Mouse (Mus musculus) 3T3-L1 (cell line): ENCODE measurements at regions not wholly inside any gene's neighbourhood (a gene's known extent, or its start where the extent isn't known, plus 50 kb on each side); places are given as distances from the start of the nearest gene placed in this dataset.

Experiments used
- DNase-seq: peaks from one replicate; pipeline ENCODE4 v3.0.0-alpha.2; 2015; ENCODE audit warnings: low read depth, low spot score

- no peak for DNase-seq
Measured at GRCm38 (mm10) chr4:70844742-70845141, 309.9 kb upstream of the Megf9 start.

DNA sequence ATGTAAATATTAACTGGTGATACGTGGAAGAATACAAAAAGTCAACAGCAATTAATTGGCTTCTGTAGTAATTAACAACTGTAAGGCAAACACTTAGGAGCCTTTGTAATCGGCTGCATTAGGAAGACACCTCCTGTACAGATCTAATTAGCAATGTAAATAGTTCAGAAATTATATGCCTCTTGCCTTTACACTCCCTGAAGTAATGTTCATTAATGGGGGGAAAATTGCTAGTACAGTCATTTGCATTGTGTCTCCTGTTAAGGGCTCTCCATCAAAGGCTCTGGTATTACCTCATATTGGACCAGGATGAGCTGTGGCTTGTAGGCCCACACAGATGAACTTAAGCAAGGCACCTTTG, 276.1 kb upstream of the Megf9 start:
- DNase-seq, result no peak

DNA sequence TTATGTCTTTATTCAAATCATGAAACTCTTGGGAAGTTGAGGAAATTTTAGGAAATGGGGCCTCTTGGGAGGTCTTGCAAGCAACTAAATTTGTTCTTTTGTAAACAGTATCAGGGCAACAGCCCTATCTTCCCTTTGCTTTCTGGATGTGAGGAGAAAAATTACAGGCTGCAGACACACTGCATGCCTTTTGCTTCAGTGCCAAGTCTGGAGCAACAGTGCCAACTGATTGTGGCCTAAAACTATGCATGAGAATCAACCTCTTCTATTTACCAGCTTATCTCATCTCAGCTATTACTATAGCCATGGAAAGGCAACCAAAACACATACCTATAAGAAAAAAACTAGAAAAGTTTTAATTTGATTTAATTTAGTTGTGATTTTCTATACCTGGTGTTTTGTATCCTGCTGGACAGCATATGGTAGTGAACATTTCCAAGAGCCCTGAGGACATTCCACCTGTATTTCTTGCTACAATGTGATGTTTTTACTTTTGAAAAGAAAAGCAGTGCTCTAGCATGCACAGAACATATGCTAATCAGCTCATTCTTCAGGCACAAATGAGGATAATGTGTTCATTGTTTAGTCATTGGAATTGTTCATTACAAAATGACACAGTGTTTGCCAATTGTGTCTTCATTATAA, 275.6 kb upstream of the Megf9 start:
- DNase-seq, result no peak

GRCm38 (mm10) chr4:70804925-70805342, 270.1 kb upstream of the Megf9 start:
- no peak for DNase-seq

- DNase-seq, result no peak
Measured at GRCm38 (mm10) chr4:70798483-70798882, 263.7 kb upstream of the Megf9 start.

DNA sequence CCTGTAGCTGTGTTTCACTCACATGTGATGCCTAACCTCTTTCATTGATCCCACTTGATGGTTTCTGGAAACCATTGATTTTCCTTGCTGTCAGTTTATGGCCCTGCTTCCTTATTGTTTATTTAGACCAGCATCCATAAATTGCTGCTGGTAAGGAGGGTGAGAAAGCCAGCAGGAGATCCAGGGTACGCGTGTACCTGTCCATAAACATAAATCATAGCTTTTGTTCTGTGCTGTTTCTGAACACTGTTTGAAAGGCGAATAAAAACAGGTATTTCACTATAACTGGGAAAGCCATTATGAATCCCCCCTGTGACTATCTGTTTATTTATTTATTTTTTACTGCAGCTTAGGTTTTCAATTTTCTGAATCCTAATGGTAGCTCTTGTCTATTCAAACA, 263.1 kb upstream of the Megf9 start:
- DNase-seq, result no peak

- no peak for DNase-seq
Measured at GRCm38 (mm10) chr4:70783487-70783886, 248.7 kb upstream of the Megf9 start.

GRCm38 (mm10) chr4:70781591-70781990, 246.8 kb upstream of the Megf9 start:
- DNase-seq, result no peak

DNA sequence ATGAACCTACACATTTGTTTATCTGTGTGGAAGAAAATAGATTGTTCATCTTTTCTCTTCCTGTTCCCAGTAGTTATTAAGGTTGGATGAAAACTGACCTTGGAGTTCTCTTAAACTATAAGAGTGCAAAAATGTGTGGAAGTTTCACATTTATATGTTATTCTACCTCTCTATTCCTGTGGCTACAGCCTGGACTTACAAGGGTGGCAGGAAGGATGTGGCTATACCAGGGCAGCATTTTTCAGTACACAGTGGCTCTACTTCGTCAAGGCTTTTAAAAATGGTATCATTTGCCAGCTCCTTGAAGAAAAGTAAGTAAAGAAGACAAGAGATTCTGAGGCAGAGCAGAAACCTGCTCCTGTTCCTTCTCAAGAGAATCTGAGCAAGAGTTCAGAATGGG, 241.5 kb upstream of the Megf9 start:
- DNase-seq, result no peak

GRCm38 (mm10) chr4:70743425-70743824, 208.6 kb upstream of the Megf9 start:
- DNase-seq, result no peak

DNA sequence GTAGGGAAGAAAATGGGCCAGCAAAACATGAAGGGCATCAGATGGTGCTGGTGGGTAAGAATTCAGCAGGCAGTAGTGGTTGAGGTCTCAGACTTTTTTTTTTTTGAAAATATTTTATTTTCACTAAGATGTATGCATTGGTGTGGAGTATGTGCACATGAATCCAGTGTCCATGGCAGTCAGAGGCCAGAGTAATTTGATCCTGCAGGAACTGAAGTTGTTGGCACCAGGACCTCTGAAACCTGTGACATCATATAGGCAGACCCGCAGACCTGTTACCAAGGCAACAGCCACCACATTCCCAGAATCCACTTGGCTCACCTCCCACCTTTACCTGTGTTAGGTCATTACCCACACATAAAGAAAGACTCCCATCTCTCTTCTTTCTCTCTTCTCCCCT, 207.2 kb upstream of the Megf9 start:
- DNase-seq, result no peak

DNA sequence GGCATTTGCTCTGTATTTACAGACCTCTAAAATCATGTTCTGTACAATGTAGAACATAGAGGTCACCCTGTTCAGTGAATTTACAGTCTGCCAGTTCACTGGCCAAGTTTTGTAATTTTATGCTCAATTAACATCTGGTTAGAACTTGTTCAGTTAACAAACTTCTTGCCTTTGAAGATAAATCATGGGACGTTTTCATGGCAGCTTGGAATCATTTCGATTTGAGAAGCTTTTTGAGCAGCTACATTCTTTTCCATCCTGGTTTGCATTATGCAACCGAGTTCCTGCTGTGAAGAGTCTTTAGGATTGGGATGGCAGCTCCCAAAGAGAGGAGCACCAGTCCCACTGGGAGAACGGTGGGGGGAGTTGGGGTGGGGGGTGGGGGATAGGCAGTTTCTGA, 206.3 kb upstream of the Megf9 start:
- DNase-seq, result no peak

- DNase-seq, result no peak
Measured at GRCm38 (mm10) chr4:70709126-70709689, 174.4 kb upstream of the Megf9 start.

GRCm38 (mm10) chr4:70705128-70705752, 170.4 kb upstream of the Megf9 start:
- DNase-seq, result no peak

DNA sequence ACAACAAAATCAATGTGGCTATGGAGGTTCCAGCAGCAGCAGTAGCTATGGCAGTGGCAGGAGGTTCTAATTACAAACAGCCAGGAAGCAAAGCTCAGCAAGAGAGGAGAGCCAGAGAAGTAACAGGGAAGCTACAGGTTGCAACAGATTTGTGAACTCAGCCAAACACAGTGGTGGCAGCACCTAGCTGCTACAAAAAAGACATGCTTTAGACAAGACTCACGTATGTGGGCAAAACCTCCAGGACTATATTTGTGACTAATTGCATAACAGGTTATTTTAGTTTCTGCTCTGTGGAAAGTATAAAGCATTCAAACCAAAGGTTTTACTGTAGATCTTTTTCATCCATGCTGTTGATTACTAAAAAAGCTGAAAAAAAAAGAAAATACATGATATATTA, 166.1 kb upstream of the Megf9 start:
- DNase-seq, result no peak

- DNase-seq, result no peak
Measured at GRCm38 (mm10) chr4:70664181-70664580, 129.4 kb upstream of the Megf9 start.

GRCm38 (mm10) chr4:70621431-70621837, 86.6 kb upstream of the Megf9 start:
- DNase-seq, result peak; percentile 80

DNA sequence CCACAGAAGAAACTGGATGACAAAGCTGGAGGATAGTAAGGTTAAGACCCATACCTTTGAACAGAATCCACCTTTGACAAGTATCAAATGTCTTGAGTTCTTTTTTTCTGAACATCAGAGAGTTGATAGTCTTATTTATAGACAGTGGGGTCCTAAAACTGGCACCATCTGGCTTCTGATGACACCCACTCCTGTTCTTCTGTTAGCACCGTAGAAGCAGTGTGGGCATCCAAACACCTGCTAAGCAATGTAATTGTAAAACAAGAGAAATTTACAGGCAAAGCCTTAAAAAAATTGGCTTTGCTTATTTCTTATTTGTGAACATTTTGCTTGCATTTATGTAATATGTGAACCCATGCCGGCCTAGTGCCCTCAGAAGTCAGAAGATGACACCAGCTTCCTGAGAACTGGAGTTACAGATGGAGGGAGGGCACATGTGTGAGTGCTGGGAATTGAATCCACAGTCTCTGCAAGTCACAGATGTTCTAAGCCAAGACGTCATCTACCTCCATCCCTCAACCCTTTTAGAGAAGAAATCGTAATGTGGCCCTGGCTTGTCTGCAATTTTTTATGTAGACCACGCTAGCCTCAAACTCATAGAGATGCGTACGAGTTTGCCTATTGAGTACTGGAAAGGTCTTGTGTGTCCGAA, 85.0 kb upstream of the Megf9 start:
- no peak for DNase-seq

DNA sequence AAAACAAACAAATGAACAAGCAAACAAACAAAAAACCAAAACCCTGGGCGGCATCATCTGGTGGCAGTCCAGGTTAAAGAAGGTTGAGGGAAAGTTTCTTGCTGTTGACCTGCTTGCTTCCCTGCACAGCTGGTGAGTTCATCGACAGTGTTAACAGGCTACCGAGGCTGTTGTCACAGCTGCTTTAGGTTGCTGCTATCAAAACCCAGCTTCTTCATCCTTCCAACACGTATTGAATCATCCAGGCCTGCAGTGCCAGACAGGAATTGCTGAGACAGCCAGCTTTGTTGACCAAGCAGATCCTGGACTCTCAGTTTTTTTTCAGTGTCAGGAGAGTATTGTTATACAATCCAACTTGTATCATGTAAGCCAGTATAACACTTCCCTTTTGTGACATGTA, 81.0 kb upstream of the Megf9 start:
- no peak for DNase-seq

DNA sequence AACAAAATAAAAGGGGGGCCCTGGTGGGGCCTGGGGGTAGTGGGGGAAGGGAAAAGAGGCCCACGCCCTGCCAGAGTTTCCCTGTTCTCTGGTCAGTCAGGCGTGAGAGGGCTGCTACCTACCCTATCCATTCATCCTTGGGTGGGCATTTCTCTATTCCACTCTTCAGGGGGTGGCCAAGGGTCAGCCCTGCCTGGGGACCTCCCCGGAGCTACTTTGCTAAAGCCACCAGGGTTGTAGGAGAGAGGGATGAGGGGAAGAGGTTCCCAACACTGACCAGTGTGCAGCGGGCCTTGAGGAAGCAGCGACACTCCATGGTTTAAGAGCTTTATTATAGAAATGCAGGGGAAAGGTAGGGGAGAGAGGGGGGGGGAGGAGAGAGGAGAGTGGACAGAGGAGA, 79.6 kb upstream of the Megf9 start:
- no peak for DNase-seq

DNA sequence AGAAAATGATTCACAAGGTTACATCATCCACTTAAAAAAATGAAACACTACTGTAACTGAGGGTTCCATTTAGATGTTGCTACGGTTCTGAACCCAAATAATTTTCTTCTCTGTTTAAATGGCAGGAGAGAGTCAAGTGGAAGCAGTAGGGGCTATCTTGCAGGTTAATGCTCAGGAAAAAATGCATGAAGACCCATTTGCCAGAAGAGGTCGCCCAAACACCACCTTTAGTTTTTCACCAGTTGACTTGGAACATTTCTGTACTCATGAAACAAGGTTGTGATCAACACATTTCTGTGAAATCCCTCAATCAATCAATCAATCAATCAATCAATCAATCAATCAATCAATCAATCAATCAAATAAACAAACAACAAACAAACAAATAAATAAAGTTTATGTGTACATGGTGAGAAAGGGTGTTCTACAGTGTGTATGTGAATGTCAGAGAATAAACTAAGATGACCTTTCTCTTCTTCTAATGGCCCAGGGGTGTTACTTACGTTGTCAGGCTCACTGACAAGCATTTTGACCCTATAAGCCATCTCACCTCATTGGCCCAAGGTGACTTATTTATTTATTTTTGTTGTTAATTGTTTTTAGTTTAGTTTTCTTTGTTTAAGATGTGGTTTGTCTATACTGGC, 68.5 kb upstream of the Megf9 start:
- peak; percentile 58 for DNase-seq

DNA sequence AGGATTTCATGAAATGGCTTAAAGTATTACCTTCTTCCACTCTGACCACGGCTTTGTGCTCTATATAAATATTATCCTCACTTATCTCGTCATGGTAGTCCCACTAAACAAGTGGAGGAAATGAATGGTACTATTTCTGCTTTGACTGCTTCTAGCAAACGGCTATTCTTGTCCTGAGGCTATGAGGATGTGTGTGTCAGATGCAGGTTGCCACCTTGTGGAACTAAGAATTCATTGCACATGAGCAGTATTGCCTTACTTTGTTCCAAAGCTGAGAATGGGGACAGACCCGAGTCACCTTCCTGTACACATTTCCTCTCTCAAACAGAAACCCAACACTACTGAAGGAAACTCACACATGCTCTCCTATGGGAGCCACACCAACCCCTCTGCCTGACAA, 66.5 kb upstream of the Megf9 start:
- peak; percentile 64 for DNase-seq
